Comparison of ENCODE assay signal across 16 mouse cellular contexts in genomic region chr7:115829756-115830155, GRCm38 (mm10).
DNase-seq lines count a peak whose midpoint lies in the region; ATAC-seq lines count a peak whose summit lies in the region.
"Had no signal": no experiment of that assay in that cellular context is flagged by ENCODE, and none has a peak within 500 bp of the region (broad histone marks: within the 10 kb centered on the region; RNA-seq: fewer than 3 reads in every experiment).

No protein-coding gene starts in this region.

- 22% methylated on average over 4 of the region's 4 CpGs for WGBS in hindbrain, embryonic 11.5 days
- 22% methylated on average over 4 of the region's 4 CpGs for WGBS in hindbrain, embryonic 14.5 days
- WGBS in limb, embryonic 10.5 days = 32% methylated on average over 4 of the region's 4 CpGs
- WGBS in liver, embryonic 16.5 days (ENCODE audit: insufficient replicate concordance) = 56% methylated on average over 4 of the region's 4 CpGs

- H3K9me3 ChIP-seq in hindbrain, embryonic 11.5 days (ENCODE audit: control insufficient read depth, low read length) = no peaks in the 10 kb centered on the region
- no peaks in the 10 kb centered on the region for H3K9me3 ChIP-seq in hindbrain, embryonic 14.5 days (ENCODE audit: control insufficient read depth, low read length)
- H3K9me3 ChIP-seq in limb, embryonic 10.5 days (replicated peaks) = no peaks in the 10 kb centered on the region
- H3K9me3 ChIP-seq in liver, embryonic 16.5 days (replicated peaks; ENCODE audit: control insufficient read depth, low read length) = no peaks in the 10 kb centered on the region
- H3K9me3 ChIP-seq: kidney, embryonic 15.5 days; midbrain, embryonic 15.5 days; neural tube, embryonic 13.5 days had no signal

- H3K9ac ChIP-seq in hindbrain, embryonic 11.5 days (ENCODE audit: low read depth, low read length) = no peak overlapping the region
- H3K9ac ChIP-seq in hindbrain, embryonic 14.5 days = no peak overlapping the region
- no peak overlapping the region for H3K9ac ChIP-seq in liver, embryonic 16.5 days (ENCODE audit: low read depth, low read length)
- H3K9ac ChIP-seq: kidney, embryonic 15.5 days; midbrain, embryonic 15.5 days; neural tube, embryonic 13.5 days had no signal

- H3K4me3 ChIP-seq in hindbrain, embryonic 11.5 days (ENCODE audit: low read depth, low read length) = no peak overlapping the region
- H3K4me3 ChIP-seq in hindbrain, embryonic 14.5 days (replicated peaks; ENCODE audit: low read length) = no peak overlapping the region
- H3K4me3 ChIP-seq in limb, embryonic 10.5 days = no peak overlapping the region
- no peak overlapping the region for H3K4me3 ChIP-seq in liver, embryonic 16.5 days (ENCODE audit: low read depth, low read length)
- H3K4me3 ChIP-seq: heart, adult 2 months; kidney, embryonic 15.5 days; midbrain, embryonic 15.5 days; neural tube, embryonic 13.5 days had no signal

- H3K36me3 ChIP-seq in hindbrain, embryonic 11.5 days (ENCODE audit: control insufficient read depth, insufficient read depth, low read length) = no peaks in the 10 kb centered on the region
- H3K36me3 ChIP-seq in hindbrain, embryonic 14.5 days (replicated peaks; ENCODE audit: control insufficient read depth, insufficient read depth) = no peaks in the 10 kb centered on the region
- no peaks in the 10 kb centered on the region for H3K36me3 ChIP-seq in limb, embryonic 10.5 days
- H3K36me3 ChIP-seq in liver, embryonic 16.5 days (ENCODE audit: control insufficient read depth, insufficient read depth) = peaks cover 4% of the 10 kb centered on the region; the same call in 1 of the 2 replicates
- H3K36me3 ChIP-seq: kidney, embryonic 15.5 days; midbrain, embryonic 15.5 days; neural tube, embryonic 13.5 days had no signal

- peaks cover 3% of the 10 kb centered on the region; the same call in 1 of the 2 replicates for H3K4me1 ChIP-seq in hindbrain, embryonic 11.5 days (replicated peaks; ENCODE audit: control insufficient read depth, insufficient read depth, low read length)
- H3K4me1 ChIP-seq in hindbrain, embryonic 14.5 days (replicated peaks; ENCODE audit: control insufficient read depth, insufficient read depth, low read length) = 0 out of 2 replicates have a peak, but pooled peaks cover 7% of the 10 kb centered on the region
- H3K4me1 ChIP-seq in limb, embryonic 10.5 days = peaks cover 70% of the 10 kb centered on the region
- H3K4me1 ChIP-seq in liver, embryonic 16.5 days (ENCODE audit: control insufficient read depth, low read depth, low read length) = peaks cover 59% of the 10 kb centered on the region

- no peak overlapping the region for H3K27ac ChIP-seq in hindbrain, embryonic 11.5 days (ENCODE audit: low read depth, low read length)
- H3K27ac ChIP-seq in hindbrain, embryonic 14.5 days = no peak overlapping the region
- peak overlapping the region; percentile 75; the same call in 1 of the 2 replicates for H3K27ac ChIP-seq in limb, embryonic 10.5 days
- no peak overlapping the region for H3K27ac ChIP-seq in liver, embryonic 16.5 days (ENCODE audit: low read length)
- H3K27ac ChIP-seq: heart, adult 2 months; kidney, embryonic 15.5 days; midbrain, embryonic 15.5 days; neural tube, embryonic 13.5 days had no signal

- H3K27me3 ChIP-seq in hindbrain, embryonic 11.5 days (ENCODE audit: control insufficient read depth, insufficient read depth, low read length) = no peaks in the 10 kb centered on the region
- no peaks in the 10 kb centered on the region for H3K27me3 ChIP-seq in hindbrain, embryonic 14.5 days (ENCODE audit: control insufficient read depth, insufficient read depth, low read length)
- no peaks in the 10 kb centered on the region; the same call in 1 of the 2 replicates for H3K27me3 ChIP-seq in limb, embryonic 10.5 days (ENCODE audit: low read depth, poor library complexity, severe bottlenecking)
- H3K27me3 ChIP-seq in liver, embryonic 16.5 days (ENCODE audit: control insufficient read depth, insufficient read depth, low read depth, low read length) = no peaks in the 10 kb centered on the region
- H3K27me3 ChIP-seq: midbrain, embryonic 15.5 days had no signal

- peak; percentile 31 for DNase-seq in hindbrain, embryonic 11.5 days (ENCODE audit: low spot score)
- DNase-seq in hindbrain, embryonic 14.5 days (ENCODE audit: low spot score) = no peak
- DNase-seq in embryo, embryonic 10.5 days (ENCODE audit: low spot score) = peak; percentile 73
- peak; percentile 50 for DNase-seq in limb, embryonic 10.5 days (ENCODE audit: low spot score)
- DNase-seq in ovary, postnatal 10 days (ENCODE audit: low spot score) = no peak
- no peak for DNase-seq in urinary bladder, postnatal 25 days (ENCODE audit: low spot score)
- no peak for DNase-seq in urinary bladder, postnatal 36 days (ENCODE audit: low spot score in 2 of 2)
- DNase-seq: adrenal gland, postnatal 14 days; cerebellum, postnatal 25 days; heart, adult 2 months; heart, postnatal 36 days; right cerebral cortex, adult 18-20 months had no signal

- no peak overlapping the region for H3K4me2 ChIP-seq in hindbrain, embryonic 11.5 days (replicated peaks; ENCODE audit: low read depth, low read length)
- H3K4me2 ChIP-seq in hindbrain, embryonic 14.5 days (replicated peaks) = no peak overlapping the region
- H3K4me2 ChIP-seq in liver, embryonic 16.5 days (ENCODE audit: low read depth, low read length) = peak overlapping the region; percentile 70; the same call in 1 of the 2 replicates
- H3K4me2 ChIP-seq: kidney, embryonic 15.5 days; midbrain, embryonic 15.5 days; neural tube, embryonic 13.5 days had no signal

- no peak for ATAC-seq in hindbrain, embryonic 11.5 days (ENCODE audit: low FRiP score)
- no peak for ATAC-seq in hindbrain, embryonic 14.5 days (ENCODE audit: low FRiP score)
- no peak for ATAC-seq in liver, embryonic 16.5 days (ENCODE audit: low read depth)
- ATAC-seq: midbrain, embryonic 15.5 days had no signal

Comparison
In these comparisons a context has a peak if more than half of its experiments do, and no peak if none do; other contexts are left out.
1. DNase-seq: peak in hindbrain, embryonic 11.5 days (single experiment), embryo, embryonic 10.5 days (single experiment) and limb, embryonic 10.5 days (single experiment); none in hindbrain, embryonic 14.5 days (single experiment), ovary, postnatal 10 days (single experiment), urinary bladder, postnatal 25 days (single experiment) and urinary bladder, postnatal 36 days (0 of 2).